Comparison of ENCODE assay signal across 8 mouse cellular contexts in the genomic region with DNA sequence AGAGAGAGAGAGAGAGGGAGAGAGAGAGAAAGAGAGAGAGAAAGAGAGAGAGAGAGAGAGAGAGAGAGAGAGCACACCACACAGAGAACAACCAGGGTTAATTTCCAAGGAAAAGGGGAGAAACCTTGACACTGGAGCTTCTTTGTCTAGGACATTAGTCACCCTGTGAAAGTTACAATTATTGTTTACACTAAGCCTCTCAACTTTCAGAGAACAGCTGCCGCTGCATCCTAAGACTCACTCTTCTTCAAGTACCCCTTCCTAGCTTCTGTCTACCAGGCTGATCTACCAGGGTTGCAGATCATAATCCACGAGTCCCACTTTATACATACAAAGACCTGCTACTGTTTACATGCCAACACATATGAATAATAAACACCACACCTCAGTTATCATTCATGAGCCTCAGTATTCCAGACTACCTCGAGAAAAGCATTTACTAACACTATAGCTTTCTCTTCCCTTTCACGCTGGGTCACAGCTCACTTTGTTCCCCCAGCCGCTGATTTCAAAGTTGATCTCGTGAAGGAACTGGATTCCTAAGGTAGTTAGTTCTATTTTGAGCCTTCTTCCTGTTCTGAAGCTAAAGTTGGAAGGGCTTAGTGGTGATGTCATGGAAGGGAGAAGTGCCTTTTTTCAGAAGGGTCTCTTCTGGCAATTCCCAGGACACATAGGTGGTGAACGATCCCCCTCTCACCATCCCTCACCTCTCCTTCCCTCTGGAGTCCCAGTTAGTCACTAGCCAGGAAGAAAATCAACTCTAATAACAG.
DNase-seq lines count a peak whose midpoint lies in the region; ATAC-seq and TF ChIP-seq lines count a peak whose summit lies in the region.

No protein-coding gene starts in this region.

- peak overlapping the region; percentile 90 for H3K4me3 ChIP-seq in kidney, embryonic 15.5 days (replicated peaks)
- H3K4me3 ChIP-seq in forebrain, embryonic 12.5 days (replicated peaks): peak overlapping the region; percentile 84
- H3K4me3 ChIP-seq in intestine, postnatal 0 days (ENCODE audit: low read depth, low read length): peak overlapping the region; percentile 92
- H3K4me3 ChIP-seq in neural tube, embryonic 14.5 days (ENCODE audit: low read depth, low read length): peak overlapping the region; percentile 81

- no peaks in the 10 kb centered on the region for H3K36me3 ChIP-seq in kidney, embryonic 15.5 days
- H3K36me3 ChIP-seq in forebrain, embryonic 12.5 days (replicated peaks): no peaks in the 10 kb centered on the region
- no peaks in the 10 kb centered on the region for H3K36me3 ChIP-seq in intestine, postnatal 0 days (ENCODE audit: control insufficient read depth, insufficient read depth)
- no peaks in the 10 kb centered on the region for H3K36me3 ChIP-seq in neural tube, embryonic 14.5 days (ENCODE audit: control insufficient read depth, insufficient read depth, low read length)

- H3K4me1 ChIP-seq in kidney, embryonic 15.5 days: peaks cover 21% of the 10 kb centered on the region
- H3K4me1 ChIP-seq in forebrain, embryonic 12.5 days: peaks cover 31% of the 10 kb centered on the region
- no peaks in the 10 kb centered on the region for H3K4me1 ChIP-seq in intestine, postnatal 0 days (replicated peaks; ENCODE audit: control insufficient read depth, insufficient read depth, low read length)
- peaks cover 21% of the 10 kb centered on the region; the same call in 1 of the 2 replicates for H3K4me1 ChIP-seq in neural tube, embryonic 14.5 days (ENCODE audit: control insufficient read depth, insufficient read depth, low read length)

- peak overlapping the region; percentile 47; the same call in 1 of the 2 replicates for H3K27ac ChIP-seq in kidney, embryonic 15.5 days
- H3K27ac ChIP-seq in forebrain, embryonic 12.5 days: no peak overlapping the region
- H3K27ac ChIP-seq in intestine, postnatal 0 days (ENCODE audit: low read depth, low read length): no peak overlapping the region
- H3K27ac ChIP-seq in neural tube, embryonic 14.5 days (ENCODE audit: low read depth, low read length): no peak overlapping the region

- 29% methylated on average over 7 of the region's 7 CpGs for WGBS in kidney, embryonic 15.5 days
- 43% methylated on average over 7 of the region's 7 CpGs for WGBS in forebrain, embryonic 12.5 days
- 42% methylated on average over 7 of the region's 7 CpGs for WGBS in intestine, postnatal 0 days
- 28% methylated on average over 7 of the region's 7 CpGs for WGBS in neural tube, embryonic 14.5 days

- H3K9me3 ChIP-seq in kidney, embryonic 15.5 days (replicated peaks): no peaks in the 10 kb centered on the region
- H3K9me3 ChIP-seq in forebrain, embryonic 12.5 days: no peaks in the 10 kb centered on the region
- H3K9me3 ChIP-seq in intestine, postnatal 0 days (ENCODE audit: control insufficient read depth): no peaks in the 10 kb centered on the region
- H3K9me3 ChIP-seq in neural tube, embryonic 14.5 days (ENCODE audit: control insufficient read depth, low read length): no peaks in the 10 kb centered on the region

- TF ChIP-seq CTCF in intestine, postnatal 0 days (IDR thresholded peaks at IDR 0.05; ENCODE audit: low read depth): no peak

- no peak overlapping the region for H3K9ac ChIP-seq in kidney, embryonic 15.5 days
- peak overlapping the region; percentile 94 for H3K9ac ChIP-seq in forebrain, embryonic 12.5 days
- H3K9ac ChIP-seq in intestine, postnatal 0 days (ENCODE audit: low read depth, low read length): no peak overlapping the region
- peak overlapping the region; percentile 95 for H3K9ac ChIP-seq in neural tube, embryonic 14.5 days (replicated peaks; ENCODE audit: low read depth, low read length)

- peak overlapping the region; percentile 92 for H3K4me2 ChIP-seq in kidney, embryonic 15.5 days
- peak overlapping the region; percentile 86 for H3K4me2 ChIP-seq in forebrain, embryonic 12.5 days
- H3K4me2 ChIP-seq in intestine, postnatal 0 days (replicated peaks; ENCODE audit: low read depth): peak overlapping the region; percentile 93
- peak overlapping the region; percentile 91 for H3K4me2 ChIP-seq in neural tube, embryonic 14.5 days (ENCODE audit: low read depth, low read length)

- H3K27me3 ChIP-seq in kidney, embryonic 15.5 days: peaks cover 4% of the 10 kb centered on the region; the same call in 1 of the 2 replicates
- H3K27me3 ChIP-seq in forebrain, embryonic 12.5 days: no peaks in the 10 kb centered on the region
- no peaks in the 10 kb centered on the region for H3K27me3 ChIP-seq in intestine, postnatal 0 days (replicated peaks; ENCODE audit: control insufficient read depth, insufficient read depth, low read length)
- peaks cover 4% of the 10 kb centered on the region; the same call in 1 of the 2 replicates for H3K27me3 ChIP-seq in neural tube, embryonic 14.5 days (ENCODE audit: control insufficient read depth, insufficient read depth, low read length)

- DNase-seq in kidney, adult 8-10 months: no peak
- no peak for DNase-seq in spleen, postnatal 14 days (ENCODE audit: low spot score in 2 of 2)
- DNase-seq in gastrocnemius, adult 8-10 months (ENCODE audit: low spot score in 2 of 2): no peak
- DNase-seq in layer of hippocampus, postnatal 10 days (ENCODE audit: low spot score in 2 of 2): no peak

- ATAC-seq in kidney, embryonic 15.5 days (replicated peaks; ENCODE audit: low FRiP score): no peak
- ATAC-seq in forebrain, embryonic 12.5 days (ENCODE audit: low FRiP score): no peak
- ATAC-seq in intestine, postnatal 0 days: no peak
- ATAC-seq in neural tube, embryonic 14.5 days (ENCODE audit: low read depth): no peak

Comparison
In these comparisons a context has a peak if more than half of its experiments do, and no peak if none do; other contexts are left out.
1. H3K9ac ChIP-seq: peak in forebrain, embryonic 12.5 days (single experiment) and neural tube, embryonic 14.5 days (single experiment); none in kidney, embryonic 15.5 days (single experiment) and intestine, postnatal 0 days (single experiment).
2. Peak in every context shown above with its lines, with median percentiles within 50 percentile points of each other: H3K4me2 ChIP-seq and H3K4me3 ChIP-seq.